Mouse (Mus musculus) lung, adult 2 months (tissue): ENCODE results near the gene Gm10330. TPM values are rescaled to one million over a fixed set of nuclear protein-coding genes. Genes with fewer than 3 reads are reported as not detected.
"Not testable (repeated sequence)": the region's sequence is repeated elsewhere in the genome, so short reads cannot be mapped to it uniquely, and the experiment has no call there.

Source experiments
- DNase-seq: peaks from one replicate; pipeline ENCODE4 v3.0.0; 2022
- H3K4me1 ChIP-seq: fragments of 200-500 bp; 2 replicates; pipeline ENCODE4 v1.6.1; 2011; ENCODE audit warnings: low read length; ENCODE audit not compliant: control insufficient read depth, insufficient read depth
- H3K4me3 ChIP-seq: fragments of 200-500 bp; replicated peaks from 2 replicates; pipeline ENCODE3; 2011; ENCODE audit warnings: low read depth, mild to moderate bottlenecking, control low read depth, low read length; ENCODE audit errors: extremely low read depth
- WGBS: fragments of 180-500 bp; shearing (Covaris S2); methylation state at CpG from one replicate; pipeline ENCODE4 v1.1.7; 2018; 5-methylcytosine and 5-hydroxymethylcytosine counted together
- polyA plus RNA-seq: library from polyadenylated mRNA; depleted of rRNA; stranded (reverse); fragments of >200 nt; gene quantifications from 2 replicates; pipeline ENCODE4 v1.2.3, GENCODE M21; 2012; rRNA removed

Gm10330 gene
- not detected in 2 replicates for polyA plus RNA-seq

- not testable (repeated sequence) for DNase-seq, H3K4me1 ChIP-seq, H3K4me3 ChIP-seq
- 100% methylated on average over 1 of the region's 1 CpGs for WGBS
These were observed at the start of gene Gm10330 for GRCm38 (mm10) chr12:23780165-23780564. Gene Gm10330 (minus strand): TSS chr12:23780265.

GRCm38 (mm10) chr12:23800776-23801175 is 20.7 kb upstream of the Gm10330 start:
- H3K4me1 ChIP-seq, H3K4me3 ChIP-seq, DNase-seq: not testable (repeated sequence)
- 16% methylated on average over 43 of the region's 43 CpGs for WGBS

DNA sequence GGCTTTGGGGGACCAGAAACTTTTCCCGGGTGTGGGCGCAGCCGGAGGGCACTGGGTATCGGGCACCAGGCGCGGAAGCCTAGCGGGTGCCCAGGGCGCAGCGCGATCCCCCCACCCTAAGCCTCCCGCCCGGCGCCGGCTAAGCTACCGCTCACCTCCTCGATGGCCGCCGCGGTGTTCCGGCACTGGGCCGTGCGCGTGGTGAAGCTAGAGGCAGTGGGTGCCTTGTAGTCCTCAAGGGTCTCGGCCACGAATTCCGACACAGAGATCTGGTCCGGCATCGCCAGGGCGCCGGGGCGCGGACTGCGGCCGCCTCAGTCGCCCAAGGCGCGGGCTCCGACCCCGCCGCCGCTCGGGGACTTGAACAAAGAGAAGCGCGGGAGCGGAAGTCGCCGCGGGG is 20.3 kb upstream of the Gm10330 start:
- WGBS: 17% methylated on average over 41 of the region's 48 CpGs
- not testable (repeated sequence) for H3K4me3 ChIP-seq, H3K4me1 ChIP-seq
- DNase-seq: peak; percentile 3
